Mouse (Mus musculus) kidney, postnatal 25 days (tissue): Measurements from ENCODE around the gene Tnip1.

Source experiments
- DNase-seq, 2 experiments: peaks; one replicate each; pipeline ENCODE4 v3.0.0; 2021; ENCODE audit warnings: mixed read lengths in 2 of 2

Gene Tnip1

DNA sequence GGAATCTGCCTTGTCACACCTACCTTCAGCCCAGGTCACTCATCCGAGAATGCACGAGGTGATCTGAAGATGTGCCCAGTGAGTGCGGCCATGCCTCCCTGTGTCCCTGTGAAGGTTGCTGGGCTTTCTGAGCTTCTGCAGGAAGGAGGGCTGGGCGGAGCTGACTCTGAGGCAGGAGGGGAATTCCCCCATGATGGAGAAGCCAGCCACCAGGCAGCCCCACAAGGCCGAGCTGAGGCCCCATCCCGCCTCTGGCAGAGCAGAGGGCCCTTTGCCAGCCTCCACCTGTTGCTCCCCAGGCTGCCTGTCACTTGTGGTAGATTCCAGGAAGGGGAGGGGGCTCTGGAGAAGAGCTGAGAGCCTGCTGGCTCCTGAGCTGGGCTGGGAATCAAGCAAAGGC, at the start of gene Tnip1:
Tnip1 (minus strand) TSS at position 108 of the 400 bp plus-strand sequence.
- peak; percentile 28 to 60 for DNase-seq

DNA sequence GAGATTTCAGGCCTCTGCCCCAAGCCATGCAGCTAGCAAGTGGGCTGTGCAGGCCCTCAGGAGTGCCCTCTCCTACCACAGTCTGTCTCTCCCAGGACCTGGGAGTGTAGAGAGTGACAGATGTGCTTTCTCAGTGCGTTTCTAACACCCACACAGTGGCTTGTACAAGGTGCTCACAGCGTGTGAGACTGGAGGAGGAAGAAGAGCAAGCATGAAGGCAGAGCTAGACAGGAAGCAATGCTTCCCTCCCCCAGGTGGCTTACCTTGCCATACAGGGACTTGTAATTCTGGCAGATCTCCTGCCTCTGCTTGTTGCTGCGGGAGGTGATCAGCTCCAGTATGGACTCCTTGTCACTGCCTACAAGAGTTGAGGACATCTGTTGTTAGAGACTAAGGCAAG, 48.7 kb upstream of the Tnip1 start:
- no peak for DNase-seq

DNA sequence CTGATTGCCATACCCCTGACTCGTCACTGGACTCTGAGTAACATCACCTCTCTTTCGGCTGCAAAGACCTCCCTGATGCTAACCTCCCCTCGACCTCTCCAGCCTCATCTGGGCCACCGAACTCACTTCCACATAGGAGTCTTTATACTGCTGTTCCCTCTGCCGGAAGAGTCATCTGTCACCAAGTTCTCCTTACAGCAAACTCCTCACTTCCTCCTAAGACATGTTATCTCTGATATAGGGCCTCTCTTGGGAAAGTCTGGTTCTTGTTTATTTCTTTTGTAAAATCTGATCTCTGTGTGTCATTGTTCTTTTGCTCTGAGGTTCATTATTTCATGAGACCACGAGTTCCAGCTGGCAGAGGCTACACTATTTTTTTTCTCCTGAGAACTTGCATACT, 45.5 kb upstream of the Tnip1 start:
- no peak for DNase-seq

DNA sequence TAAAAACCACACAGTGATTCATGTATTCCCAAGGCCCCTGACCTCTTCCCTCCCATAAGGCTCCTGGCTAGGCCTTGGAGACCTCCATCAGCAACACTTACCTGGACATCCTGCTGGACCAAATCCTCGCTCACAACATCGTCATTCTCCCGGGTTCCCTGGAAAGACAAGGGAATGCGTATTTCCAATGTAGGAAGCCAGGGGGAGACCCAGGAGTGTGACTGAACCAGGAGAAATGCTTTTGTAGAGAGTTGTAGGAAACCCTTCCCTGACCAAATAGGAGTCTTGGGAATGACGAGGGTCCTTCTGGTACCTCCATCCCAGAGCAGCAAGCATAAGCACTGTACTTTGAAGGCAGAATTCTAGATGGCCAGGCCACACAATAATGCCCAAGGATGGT, 43.0 kb upstream of the Tnip1 start:
- DNase-seq: no peak

DNA sequence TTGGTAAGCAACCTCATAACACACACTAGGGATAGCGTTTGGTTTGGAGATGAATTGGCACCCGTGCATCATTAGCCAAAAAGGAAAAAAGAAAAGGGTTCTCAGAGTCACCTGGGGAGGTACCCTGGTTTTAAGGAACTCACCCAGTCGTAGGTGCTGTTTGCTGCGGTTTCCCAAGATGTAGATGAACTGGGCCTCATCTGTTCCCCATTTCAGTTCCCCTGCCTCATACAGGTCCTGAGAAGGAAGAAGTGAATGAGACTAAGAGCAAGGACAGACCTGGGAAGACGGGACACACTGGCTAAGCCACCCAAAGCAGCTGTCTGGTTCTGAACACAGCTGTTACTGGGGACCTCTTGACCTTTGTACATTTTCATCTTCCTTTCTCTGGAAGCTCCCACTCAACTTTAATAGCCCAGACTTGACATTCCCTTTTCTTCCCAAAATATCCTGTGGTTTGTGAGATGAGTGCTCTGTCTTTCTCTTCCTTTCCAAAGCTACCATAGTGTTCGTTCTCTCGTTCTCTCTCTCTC, 42.3 kb upstream of the Tnip1 start:
- DNase-seq: no peak

DNA sequence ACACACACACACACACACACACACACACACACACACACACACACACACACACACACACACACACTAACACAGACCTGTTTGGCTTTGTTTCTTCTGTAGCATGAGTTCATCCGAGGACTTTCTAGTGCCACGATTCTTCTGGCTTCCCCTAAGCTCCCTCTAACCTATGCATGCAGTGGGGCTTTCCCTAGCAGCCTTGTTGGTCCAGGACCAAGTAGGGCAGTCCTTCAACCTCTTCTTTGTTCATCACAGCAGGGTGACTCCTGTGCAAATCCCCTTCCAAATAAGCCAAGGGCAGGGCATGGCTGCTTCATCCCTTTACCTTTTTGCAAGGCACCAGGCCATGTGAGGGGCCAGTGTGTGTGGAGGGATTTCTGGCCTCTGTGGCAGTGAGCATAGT, 36.0 kb upstream of the Tnip1 start:
- DNase-seq: no peak

DNA sequence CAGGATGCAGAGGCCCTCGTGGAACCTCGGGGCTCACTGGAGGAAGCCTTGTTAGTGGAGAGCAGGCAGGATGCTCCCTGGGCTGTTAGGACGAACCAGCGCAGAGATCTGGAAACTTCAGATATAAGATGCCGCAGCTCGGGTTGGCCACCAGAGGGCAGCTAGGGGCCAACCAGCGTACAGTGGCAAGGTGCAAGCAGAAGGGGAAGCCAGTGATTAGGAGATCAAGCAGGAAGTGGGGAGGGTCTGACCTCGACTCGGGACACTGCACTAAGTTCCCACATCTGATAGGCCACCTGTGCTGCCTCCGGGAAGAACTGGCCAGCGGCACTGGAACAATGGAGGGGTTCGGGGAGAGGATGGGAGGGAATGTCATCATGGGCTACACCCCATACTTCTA, 35.6 kb upstream of the Tnip1 start:
- peak; percentile 55 to 68 for DNase-seq

DNA sequence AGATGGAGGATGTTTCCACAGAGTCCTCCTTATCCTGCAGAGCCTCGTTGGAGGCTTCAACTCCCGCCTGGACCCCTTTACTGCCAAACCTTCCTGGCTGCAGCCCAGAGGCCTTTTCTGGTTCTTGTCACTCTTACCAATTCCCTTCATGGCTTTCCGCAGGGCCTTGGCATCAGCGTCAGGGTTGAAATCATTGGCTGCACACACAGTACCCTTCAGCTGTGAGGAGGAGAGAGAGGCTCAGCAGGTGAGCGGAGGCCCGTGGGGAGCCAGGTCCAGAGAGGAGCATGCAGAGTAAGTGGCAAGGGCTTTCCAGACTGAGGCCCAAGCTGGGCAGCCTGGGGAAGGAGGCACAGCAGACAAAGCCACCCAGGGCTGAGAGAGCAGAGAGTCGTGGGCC, 33.5 kb upstream of the Tnip1 start:
- DNase-seq: no peak

DNA sequence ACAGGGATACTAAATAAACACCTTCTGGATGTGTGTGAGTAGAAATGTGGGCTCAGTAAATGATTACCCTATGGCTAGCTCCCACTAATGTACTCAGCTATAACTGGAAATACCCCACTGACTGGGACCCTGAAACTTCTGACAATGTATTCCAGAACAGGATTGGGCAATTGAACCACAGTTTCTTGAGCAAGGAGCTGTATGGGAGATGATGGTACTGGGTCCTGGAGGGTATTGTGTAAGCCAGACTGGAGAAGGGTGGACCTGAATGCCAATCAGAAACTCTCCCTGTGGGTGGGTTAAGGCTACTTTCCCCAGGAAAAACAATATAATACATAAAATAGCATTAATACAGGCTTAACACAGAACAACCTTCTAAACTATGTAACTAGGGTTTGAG, 27.2 kb upstream of the Tnip1 start:
- DNase-seq: no peak

DNA sequence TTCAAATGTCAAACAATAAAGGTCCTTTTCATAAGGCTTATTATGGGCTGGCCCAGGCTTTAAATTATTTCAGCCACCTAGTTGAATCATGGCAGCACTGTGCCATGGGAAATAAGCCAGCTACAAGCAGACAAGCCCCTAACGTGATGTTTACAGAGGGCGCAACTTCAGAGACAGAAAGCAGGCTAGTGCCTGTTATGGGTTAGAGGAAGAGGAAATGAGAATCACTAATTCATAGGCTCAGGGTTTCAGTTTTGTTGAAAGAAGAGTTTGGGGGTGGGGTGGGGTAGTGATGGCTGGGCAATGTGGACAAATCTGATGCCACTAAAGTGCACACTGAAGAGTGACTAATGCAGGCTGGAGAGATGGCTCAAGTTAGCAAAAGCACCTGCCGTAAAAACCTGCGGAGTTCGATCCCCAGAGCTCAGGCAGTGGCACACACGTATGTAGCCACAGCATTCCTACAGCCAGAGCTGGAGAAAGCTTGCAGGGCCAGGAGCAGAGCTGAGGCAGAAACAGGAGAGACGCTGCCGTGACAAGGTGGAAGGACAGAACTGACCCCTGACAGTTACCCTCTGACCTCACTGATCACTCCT, 26.1 kb upstream of the Tnip1 start:
- no peak for DNase-seq

DNA sequence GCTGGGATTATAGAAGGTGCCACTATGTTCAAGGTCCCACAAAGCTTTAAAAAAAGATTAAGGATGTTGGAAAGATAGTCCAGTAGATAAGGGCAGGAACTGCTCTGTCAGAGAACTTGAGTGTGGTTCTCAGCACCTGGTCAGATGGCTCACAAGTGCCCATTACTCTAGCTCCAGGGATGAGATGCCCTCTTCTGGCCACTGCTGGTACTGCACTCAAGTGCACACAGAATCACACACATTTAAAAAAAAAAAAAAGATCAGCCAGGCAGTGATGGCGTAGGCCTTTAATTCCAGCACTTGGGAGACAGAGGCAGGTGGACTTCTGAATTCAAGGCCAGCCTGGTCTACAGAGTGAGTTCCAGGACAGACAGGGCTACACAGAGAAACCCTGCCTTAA, 25.3 kb upstream of the Tnip1 start:
- peak in 1 of 2 experiments; percentile 67 for DNase-seq

DNA sequence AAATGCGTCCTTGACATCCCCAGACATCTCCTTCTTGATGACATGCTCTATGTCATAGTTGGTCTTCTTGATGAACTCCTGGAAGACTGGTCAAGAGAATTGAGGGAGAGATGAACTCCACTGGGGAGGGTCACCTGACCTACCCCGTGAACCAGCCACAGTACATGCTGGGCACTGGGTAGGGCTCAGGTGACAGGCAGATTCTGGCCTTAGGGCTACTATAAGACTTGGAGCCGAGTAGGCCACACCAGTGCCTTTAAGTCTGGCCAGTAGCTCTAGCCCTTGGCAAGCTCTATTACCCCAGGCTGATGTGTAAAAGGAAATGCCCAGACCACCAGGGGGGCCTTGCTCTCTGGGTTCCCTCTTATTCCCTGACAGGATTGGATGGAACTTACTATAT, 22.4 kb upstream of the Tnip1 start:
- no peak for DNase-seq

DNA sequence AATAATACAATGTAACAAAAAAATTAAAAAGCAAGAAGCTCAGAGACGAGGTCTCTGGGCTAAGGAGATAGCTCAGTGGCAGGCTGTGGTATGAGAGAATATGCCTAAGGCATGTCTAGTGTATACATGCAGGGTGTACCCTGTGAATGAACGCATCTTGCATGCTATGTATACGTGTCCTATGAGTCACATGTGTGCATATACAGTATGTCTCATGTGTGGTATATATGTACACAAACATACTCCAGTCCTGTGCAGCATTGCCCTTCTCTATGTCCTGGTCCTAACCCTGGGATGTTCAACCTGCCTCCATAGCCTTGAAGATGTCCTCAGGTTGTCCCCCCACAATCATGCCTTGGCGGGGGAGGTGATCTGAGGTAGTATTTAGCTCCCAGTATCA, 21.9 kb upstream of the Tnip1 start:
- no peak for DNase-seq

DNA sequence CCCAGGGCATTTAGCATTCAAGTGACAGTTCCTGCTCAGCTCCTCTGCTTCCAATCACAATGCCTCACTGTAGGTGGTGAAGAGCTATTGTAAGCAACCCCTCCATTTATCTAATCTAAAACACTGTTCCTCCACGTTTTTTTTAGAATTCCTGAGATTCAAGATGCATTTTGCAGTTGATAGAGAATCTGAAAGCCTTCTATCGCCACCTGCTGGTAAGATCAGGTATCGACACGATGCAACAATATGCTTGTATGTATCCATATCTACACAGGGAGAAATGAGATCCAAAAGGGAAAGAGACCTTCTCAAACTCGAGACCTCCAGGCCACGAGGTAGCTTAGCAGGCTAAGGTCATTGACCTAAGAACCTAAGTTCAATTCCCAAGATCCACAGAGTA, 21.4 kb upstream of the Tnip1 start:
- peak; percentile 61 to 91 for DNase-seq

DNA sequence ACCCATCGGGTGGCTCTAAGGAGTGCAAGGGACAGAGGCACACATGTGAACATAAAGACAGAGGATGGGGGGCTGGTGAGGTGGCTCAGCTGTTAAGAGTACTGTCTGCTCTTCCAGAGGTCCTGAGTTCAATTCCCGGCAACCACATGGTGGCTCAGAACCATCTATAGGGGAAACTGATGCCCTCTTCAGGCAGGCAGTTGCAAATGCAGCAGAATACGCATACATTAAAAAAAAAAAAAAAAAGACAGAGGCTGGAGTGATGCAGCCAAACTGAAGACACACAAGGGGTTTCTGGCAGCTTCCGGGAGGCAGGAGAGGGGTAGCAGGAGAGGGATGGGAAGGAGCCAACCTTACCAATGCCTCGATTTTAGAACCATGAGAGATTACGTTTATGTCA, 19.8 kb upstream of the Tnip1 start:
- no peak for DNase-seq

DNA sequence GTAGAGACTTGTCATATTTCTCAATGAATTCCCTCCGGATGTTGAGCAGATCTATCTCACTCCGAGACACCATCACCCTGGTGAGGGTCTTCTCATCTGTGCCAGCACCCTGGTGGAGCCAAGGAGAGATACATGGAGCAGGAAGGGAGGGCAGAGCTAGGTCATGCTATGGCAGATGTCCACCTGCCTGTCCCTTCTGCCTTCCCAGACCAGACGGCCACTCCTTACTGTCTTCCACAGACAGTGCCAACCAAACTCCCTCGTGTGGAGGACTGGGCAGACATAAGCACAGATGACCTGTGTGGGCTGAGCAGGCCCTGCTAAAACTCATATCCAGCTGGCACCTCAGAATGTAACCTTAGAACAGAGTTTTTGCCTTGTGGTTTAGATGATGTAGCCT, 18.9 kb upstream of the Tnip1 start:
- no peak for DNase-seq

DNA sequence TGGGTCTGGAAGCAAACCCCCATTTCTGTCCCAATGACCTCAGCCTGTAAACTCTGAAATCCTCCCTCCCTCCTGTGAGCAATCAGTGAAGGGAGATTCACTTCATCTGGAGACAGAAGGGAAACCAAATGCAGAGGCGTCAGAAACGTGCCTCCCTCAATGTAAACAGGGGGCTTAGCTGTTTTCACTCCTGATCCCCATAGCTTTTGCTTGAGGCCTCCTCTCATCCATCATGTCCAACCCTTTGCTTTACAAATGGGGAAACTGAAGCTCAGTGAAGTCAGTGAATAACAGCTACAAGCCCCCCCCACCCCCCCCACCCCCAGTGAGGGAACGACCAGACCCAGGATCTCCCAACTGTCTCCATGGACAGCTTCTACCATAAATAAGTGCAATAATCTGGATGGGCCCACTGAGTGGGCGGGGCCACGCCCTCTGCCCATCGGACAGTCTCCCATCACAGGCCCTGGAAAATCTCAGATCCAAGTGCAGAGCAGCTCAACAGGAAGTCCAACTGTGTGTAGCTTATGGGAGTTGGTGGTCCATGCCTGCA, 14.7 kb upstream of the Tnip1 start:
- DNase-seq: no peak

DNA sequence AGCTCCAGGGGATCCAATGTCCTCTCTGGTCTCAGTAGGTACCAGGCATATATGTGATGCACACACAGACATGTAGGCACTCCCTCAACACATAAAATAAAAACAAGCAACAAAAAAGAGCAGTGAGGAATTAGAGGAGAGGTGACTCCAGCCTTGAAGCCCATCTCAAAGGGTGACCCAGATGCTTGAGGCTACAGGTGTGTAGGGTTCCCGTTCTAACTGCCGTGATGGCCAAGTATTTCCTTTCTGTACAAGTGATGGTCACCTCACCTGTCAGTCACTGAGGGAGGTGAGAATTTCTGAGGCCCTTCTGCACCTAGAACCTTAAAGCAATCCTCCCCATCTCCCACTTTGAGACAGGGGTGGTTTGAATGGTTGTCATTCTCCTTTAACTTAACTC, 13.6 kb upstream of the Tnip1 start:
- DNase-seq: no peak

DNA sequence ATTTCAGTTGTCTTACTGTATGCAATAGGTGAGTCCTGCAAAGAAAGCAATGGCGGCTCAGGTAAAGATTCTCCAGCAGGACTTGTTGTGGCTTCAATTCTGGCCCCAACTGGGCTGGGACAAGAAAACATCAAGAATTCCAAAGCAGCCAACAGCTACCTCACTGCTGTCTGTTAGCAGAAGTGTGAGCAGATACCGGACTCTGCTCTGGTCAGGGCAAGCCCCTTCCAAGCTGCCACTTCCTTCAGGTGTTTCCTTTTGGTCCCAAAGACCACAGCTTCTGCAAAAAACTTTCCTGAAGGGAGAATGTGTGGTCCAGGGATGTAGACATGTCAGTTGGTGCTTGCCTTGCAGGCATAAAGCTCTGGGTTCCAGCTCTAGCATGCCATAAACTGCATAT, 13.0 kb upstream of the Tnip1 start:
- DNase-seq: no peak

DNA sequence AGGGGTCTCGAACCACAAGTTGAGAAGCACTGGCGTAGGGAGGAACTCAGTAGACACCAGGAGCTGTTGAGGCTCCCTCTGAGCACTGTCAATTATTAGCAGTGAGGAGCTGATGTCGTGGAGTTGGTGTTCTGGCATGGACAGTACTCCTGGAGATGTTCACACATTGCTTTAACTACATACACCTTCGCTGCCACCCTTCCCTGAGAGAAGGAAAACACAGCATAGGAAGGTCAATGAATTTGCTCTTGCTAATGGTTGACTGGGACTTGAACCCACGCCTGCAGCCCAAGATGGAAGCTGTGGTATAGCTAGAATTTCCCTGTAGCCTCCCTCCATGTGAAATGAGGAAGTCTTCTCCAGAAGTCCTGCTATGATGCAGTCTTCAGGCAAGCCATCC, 12.6 kb upstream of the Tnip1 start:
- no peak for DNase-seq

DNA sequence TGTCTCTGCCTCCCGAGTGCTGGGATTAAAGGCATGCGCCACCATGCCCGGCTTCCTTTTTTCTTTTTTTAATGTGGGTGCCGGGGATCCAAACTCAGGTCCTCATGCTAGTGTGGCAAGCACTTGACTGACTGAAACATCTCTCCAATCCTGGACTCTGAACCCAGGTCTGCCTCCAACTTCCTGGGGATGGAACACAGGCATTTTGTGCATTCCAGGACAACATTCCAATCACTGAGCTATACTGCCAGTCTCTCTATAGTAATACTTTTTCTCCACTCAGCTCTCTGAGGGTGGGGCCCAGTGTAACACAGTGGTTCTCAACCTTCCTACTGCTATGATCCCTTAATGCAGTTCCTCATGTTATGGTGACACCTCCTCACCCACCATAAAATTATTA, 11.9 kb upstream of the Tnip1 start:
- no peak for DNase-seq

DNA sequence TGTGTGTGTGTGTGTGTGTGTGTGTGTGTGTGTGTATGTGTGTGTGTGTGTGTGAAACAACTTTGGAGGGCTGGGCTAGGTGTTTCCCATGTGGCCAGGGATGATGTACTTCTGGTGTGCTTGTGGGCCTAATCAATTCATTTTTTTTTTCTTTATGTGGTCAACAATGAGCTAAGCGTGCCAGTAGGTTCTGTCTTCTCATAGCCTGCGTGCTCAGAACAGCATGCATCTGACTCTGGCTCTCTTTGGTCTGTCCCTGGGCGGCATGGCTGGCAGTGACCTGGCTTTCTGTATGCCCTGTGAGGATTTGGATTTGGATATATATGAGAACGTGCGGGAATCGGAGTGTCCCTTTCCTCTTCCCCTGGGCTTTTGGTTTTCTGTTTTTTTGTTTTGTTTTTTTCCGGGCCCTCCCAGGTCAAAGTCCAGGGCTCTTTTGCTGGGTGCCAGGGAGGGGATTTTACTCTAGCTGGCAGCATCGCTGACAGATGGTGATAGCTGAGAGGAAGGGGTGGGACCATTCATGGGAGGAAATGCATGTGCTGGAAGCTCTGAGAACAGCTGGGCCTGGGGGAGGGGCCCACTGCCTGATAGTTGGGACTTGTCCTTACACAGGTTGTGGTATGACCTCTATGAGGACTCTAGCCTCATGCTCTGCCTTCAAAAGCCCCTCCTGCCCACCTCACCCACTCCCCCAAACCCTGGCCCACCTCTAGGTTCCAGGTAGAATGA, 10.9 kb upstream of the Tnip1 start:
- peak; percentile 75 to 86 for DNase-seq

DNA sequence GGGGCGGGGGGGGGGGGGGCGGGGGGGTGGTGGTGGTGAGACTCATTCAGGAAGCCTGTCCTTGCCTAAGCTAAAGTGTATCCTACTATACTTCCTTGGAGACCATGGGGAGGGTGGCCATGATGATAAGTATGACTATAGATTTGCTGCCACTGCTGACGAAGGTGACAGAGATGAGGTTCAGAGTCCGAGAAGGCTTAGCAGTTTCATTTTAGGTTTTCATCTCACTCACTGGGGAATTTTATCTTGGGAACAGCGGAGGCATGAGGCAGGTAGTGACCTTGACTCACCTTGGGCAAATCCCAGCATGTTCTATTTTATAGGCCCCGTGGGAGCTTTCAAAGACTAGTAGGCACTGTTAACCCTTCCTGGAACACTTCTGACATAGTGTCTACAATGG, 10.1 kb upstream of the Tnip1 start:
- DNase-seq: no peak

DNA sequence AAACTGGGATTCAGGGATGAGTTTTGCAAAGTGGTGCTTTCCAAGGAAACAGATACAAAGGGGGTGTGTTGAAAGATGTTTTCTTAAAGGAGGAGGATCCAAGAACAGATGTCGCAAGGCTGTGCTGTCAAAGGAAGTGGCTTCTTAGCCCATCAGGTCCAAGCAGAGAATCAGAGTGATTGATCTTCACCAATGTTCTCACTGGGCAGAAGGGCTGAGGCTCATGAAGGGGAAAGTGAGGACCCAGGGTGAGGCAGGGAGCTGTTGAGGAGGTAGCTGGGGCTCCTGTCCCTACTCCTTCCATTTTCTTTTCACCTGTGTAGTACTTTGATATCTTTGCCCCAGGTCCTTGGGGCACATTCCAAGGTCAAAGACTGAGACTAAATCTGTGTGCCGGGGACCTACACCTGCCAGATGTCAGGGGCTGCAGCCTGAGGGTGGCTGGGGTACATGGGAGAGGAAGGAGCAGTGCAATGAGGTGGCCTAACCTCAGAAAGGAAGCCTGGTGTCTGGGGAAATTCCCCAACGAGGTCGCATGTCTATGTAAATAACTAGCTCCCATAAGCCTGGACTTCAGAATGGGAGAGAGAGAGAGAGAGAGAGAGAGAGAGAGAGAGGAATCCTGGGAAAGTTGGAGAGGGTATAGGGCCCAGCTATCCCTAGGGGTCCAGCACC, 9.5 kb upstream of the Tnip1 start:
- DNase-seq: no peak
